Mouse (Mus musculus): ENCODE measurements around the gene Unc13d. TPM values are rescaled to one million over a fixed set of nuclear protein-coding genes. Genes with fewer than 3 reads are reported as not detected.

Gene Unc13d
- polyA plus RNA-seq, 1 experiment, result 7.1 TPM

DNA sequence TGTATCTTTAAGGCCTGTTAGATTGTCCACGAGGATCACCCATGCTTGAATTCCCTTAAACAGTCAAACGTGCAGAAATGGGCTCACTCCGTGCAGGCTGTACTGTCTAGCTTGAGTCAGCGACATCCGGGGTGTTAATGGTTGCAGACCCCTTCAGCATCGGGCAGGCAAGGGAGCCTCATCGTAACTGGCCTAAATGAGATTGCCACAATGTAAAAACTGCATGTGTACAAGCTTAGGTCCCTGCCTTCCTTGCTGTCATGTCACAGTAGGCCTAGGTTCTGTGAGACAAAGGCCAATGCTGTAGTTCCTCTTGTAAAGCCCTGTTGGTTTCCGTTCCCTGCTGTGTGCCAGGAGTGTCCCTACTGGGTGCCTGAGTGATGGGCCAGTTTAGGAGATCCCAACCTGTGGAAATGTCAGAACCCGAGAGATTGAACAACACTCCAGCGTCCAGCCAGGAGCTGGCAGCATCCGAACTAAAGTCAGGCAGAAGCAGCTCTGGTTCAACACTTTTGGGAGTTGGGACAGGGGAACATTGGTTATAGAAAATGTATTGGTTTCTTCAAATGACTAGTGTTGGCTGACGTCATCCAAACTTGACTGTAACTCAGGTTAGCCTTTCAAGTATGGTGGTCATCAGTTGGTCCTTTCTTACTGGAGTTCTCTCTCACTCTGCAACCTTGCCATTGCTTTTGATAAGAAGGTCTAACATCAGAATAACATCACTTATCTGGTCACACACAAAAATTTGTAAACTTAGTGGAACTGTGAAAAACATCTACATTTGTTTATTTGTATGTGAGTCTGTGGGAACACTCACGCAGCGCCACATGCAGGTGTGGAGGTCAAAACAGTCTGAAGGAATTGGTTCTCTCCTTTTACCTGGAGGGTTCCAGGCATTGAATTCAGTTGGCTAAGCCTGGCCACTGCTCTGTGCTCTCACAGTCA is 46.6 kb downstream of the Unc13d start:
- 23% methylated on average over 14 of the region's 14 CpGs for WGBS
- TF ChIP-seq POLR2A (IDR thresholded peaks at IDR 0.05; ENCODE audit: low read depth, low read length), result no peak
- no peak for TF ChIP-seq CTCF (IDR thresholded peaks at IDR 0.05; ENCODE audit: extremely low read depth, insufficient read length, insufficient replicate concordance, low read depth, low read length)
- Histone ChIP-seq H3K36me3 (ENCODE audit: control insufficient read depth, insufficient read depth, low read length) (no peaks in the 10 kb centered on the region), H3K4me1 (ENCODE audit: control insufficient read depth, insufficient read depth, insufficient read length, low read length) (peaks cover 3% of the 10 kb centered on the region; the same call in 1 of the 2 replicates), H3K27me3 (ENCODE audit: control insufficient read depth, insufficient read depth, low read length) (no peaks in the 10 kb centered on the region), H3K4me3 (ENCODE audit: low read depth, low read length) (peak overlapping the region; percentile 76), H3K27ac (ENCODE audit: insufficient read depth, low read depth, low read length) (peak overlapping the region; percentile 93)

DNA sequence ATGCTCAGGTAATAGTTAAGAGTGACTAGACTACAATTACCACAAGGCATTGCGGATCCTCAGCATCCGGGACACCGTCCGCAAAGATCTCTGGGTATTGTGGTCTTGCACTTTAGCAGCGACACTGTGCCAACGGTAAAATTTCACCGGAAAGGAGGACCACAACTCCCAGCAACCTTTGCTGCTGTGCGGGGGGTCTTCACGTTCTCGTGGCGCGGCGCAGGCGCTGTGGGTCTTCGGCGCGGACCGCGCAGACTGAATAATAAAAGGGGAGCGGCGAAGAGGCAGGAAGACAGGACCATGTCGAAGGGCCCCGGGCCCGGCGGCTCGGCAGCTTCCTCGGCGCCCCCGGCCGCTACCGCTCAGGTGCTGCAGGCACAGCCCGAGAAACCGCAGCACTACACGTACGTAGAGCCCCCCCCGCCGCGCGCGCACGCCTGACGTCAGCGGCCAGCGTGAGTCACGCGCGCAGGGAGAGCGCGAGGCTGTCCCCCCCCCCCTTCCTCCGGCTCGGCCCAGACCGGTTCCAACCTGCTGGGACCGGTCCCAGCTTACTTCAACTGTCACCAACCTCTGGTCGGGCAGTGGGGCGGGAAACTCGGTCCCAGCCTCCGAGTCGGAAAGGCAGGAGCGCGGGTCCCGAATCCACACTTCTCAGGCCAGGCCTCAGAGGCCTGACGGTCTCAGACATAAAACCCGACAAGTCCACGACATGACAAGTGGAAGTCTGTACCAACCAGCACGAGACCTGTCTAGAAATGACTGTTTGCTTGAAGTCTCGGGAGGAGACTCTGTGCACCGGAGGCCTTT is 47.5 kb downstream of the Unc13d start, which contains the start of gene Unk:
Gene Unk, plus strand, starts transcription at position 235 of the 810 bp plus-strand sequence.
- Histone ChIP-seq H3K27ac (ENCODE audit: insufficient read depth, low read depth, low read length) (peak within 1 kb of the TSS; percentile 93), H3K4me1 (ENCODE audit: control insufficient read depth, insufficient read depth, insufficient read length, low read length) (peaks cover 3% of the 10 kb centered on the region; the same call in 1 of the 2 replicates), H3K4me3 (ENCODE audit: low read depth, low read length) (peak within 1 kb of the TSS; percentile 76), H3K36me3 (ENCODE audit: control insufficient read depth, insufficient read depth, low read length) (no peaks in the 10 kb centered on the region), H3K27me3 (ENCODE audit: control insufficient read depth, insufficient read depth, low read length) (no peaks in the 10 kb centered on the region)
- no peak for TF ChIP-seq CTCF (IDR thresholded peaks at IDR 0.05; ENCODE audit: extremely low read depth, insufficient read length, insufficient replicate concordance, low read depth, low read length)
- peak; percentile 84 for TF ChIP-seq POLR2A (IDR thresholded peaks at IDR 0.05; ENCODE audit: low read depth, low read length)
- WGBS, result under 1% methylated on average over 67 of the region's 67 CpGs

- TF ChIP-seq CTCF (IDR thresholded peaks at IDR 0.05; ENCODE audit: extremely low read depth, insufficient read length, insufficient replicate concordance, low read depth, low read length) (no peak), POLR2A (IDR thresholded peaks at IDR 0.05; ENCODE audit: low read depth, low read length) (no peak)
- Histone ChIP-seq H3K36me3 (ENCODE audit: control insufficient read depth, insufficient read depth, low read length) (no peaks in the 10 kb centered on the region), H3K27ac (ENCODE audit: insufficient read depth, low read depth, low read length) (peak overlapping the region; percentile 68), H3K4me3 (ENCODE audit: low read depth, low read length) (peak overlapping the region; percentile 55; the same call in 1 of the 2 replicates), H3K4me1 (ENCODE audit: control insufficient read depth, insufficient read depth, insufficient read length, low read length) (peaks cover 3% of the 10 kb centered on the region; the same call in 1 of the 2 replicates), H3K27me3 (ENCODE audit: control insufficient read depth, insufficient read depth, low read length) (no peaks in the 10 kb centered on the region)
- 78% methylated on average over 6 of the region's 6 CpGs for WGBS
Measured at GRCm38 (mm10) chr11:116029086-116029865, 48.5 kb downstream of the Unc13d start.

GRCm38 (mm10) chr11:116028177-116028865 is 49.4 kb downstream of the Unc13d start:
- 88% methylated on average over 9 of the region's 9 CpGs for WGBS

DNA sequence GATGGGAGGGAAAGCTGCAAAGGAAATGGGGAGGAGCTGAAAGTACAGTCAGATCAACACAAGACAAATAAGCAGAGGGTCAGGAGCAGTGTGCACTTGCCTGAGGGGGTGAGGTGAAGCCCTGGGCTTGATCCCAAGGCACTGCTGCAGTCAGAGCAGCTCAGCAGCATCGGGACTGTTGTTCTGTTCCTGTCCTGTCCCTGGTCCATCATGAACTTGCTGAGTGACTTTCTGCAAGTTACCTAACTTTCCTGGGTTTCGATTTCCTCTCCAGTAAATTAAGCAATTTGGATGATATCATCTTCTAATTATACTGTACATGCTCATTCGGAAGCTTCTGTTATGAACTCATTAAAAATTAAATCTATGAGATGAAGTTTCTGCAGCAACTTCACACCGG is 50.0 kb downstream of the Unc13d start, which contains the start of gene H3f3b:
Gene H3f3b, minus strand, starts transcription at position 207 of the 400 bp plus-strand sequence.
- WGBS, result 83% methylated on average over 4 of the region's 4 CpGs
- no peaks in the 10 kb centered on the region for H3K27me3 ChIP-seq (ENCODE audit: control insufficient read depth, insufficient read depth, low read length)
- H3K4me3 ChIP-seq (ENCODE audit: low read depth, low read length), result no peak within 1 kb of the TSS
- peaks cover 6% of the 10 kb centered on the region for H3K36me3 ChIP-seq (ENCODE audit: control insufficient read depth, insufficient read depth, low read length)
- TF ChIP-seq POLR2A (IDR thresholded peaks at IDR 0.05; ENCODE audit: low read depth, low read length) (no peak), CTCF (IDR thresholded peaks at IDR 0.05; ENCODE audit: extremely low read depth, insufficient read length, insufficient replicate concordance, low read depth, low read length) (no peak)
- peaks cover 3% of the 10 kb centered on the region; the same call in 1 of the 2 replicates for H3K4me1 ChIP-seq (ENCODE audit: control insufficient read depth, insufficient read depth, insufficient read length, low read length)
- no peak within 1 kb of the TSS for H3K27ac ChIP-seq (ENCODE audit: insufficient read depth, low read depth, low read length)

More at GRCm38 (mm10) chr11:116028177-116028865, 49.4 kb downstream of the Unc13d start:
- TF ChIP-seq CTCF (IDR thresholded peaks at IDR 0.05; ENCODE audit: extremely low read depth, insufficient read length, insufficient replicate concordance, low read depth, low read length), result no peak
- Histone ChIP-seq H3K27ac (ENCODE audit: insufficient read depth, low read depth, low read length) (no peak overlapping the region), H3K36me3 (ENCODE audit: control insufficient read depth, insufficient read depth, low read length) (peaks cover 4% of the 10 kb centered on the region), H3K4me1 (ENCODE audit: control insufficient read depth, insufficient read depth, insufficient read length, low read length) (peaks cover 3% of the 10 kb centered on the region; the same call in 1 of the 2 replicates), H3K4me3 (ENCODE audit: low read depth, low read length) (no peak overlapping the region), H3K27me3 (ENCODE audit: control insufficient read depth, insufficient read depth, low read length) (no peaks in the 10 kb centered on the region)
